Mouse (Mus musculus): Measurements from ENCODE around the gene Olr1. TPM values are rescaled to one million over a fixed set of nuclear protein-coding genes. Genes with fewer than 3 reads are reported as not detected.

Olr1 gene
- total and polyA plus RNA-seq, 2 experiments from 2014 or later: 0.09 TPM; not detected in 1

DNA sequence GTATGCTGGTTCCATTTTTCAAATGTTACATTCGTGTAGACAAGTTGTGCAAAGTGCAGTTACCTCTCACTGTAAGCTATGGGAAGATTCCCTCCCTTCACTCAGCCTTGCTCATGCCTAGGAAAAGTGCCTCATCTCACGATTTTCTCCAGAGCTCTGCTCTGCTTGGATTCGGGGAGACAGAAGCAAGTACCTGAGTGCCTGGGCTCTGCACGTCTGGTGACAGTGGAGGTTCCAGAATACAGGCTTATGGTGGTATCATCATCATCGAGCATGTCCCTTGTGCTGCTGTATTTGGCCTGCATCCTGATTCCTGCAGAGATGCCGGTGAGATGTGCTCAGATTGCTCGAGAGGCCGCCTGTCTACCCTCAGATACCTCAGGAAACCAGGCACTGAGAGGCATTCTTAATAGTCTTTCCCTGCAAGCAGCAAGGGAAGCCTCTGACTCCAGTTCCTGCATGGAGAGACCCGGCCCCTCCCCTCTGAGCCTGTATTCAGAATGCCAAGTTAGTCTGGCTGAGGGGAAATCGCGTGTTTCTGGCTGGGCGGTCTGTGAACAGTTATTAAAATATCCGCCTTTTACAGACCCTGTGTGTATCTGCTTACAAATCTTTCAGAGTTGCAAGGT lies 55.4 kb downstream of the Olr1 start, which contains the start of gene Clec1a:
Gene Clec1a (minus strand): TSS at position 590 of the 629 bp plus-strand sequence.
- Histone ChIP-seq H3K9ac (replicated peaks; ENCODE audit: low read length) (peak within 1 kb of the TSS; percentile 4; the same call in 1 of the 2 replicates), H3K9me3 (ENCODE audit: low read length) (no peaks in the 10 kb centered on the region), H3K27ac (peak within 1 kb of the TSS; percentile 36; the same call in 1 of the 2 replicates), H3K36me3 (ENCODE audit: insufficient read depth, low read length) (no peaks in the 10 kb centered on the region), H3K4me1 (ENCODE audit: insufficient read depth, low read length) (no peaks in the 10 kb centered on the region), H3K27me3 (ENCODE audit: insufficient read depth, low read length) (no peaks in the 10 kb centered on the region), H3K4me2 (ENCODE audit: low read depth, low read length) (peak within 1 kb of the TSS; percentile 29; the same call in 1 of the 2 replicates), H3K4me3 (ENCODE audit: low read length) (no peak within 1 kb of the TSS)
- ATAC-seq (peak; percentile 70; the same call in 1 of the 2 replicates), DNase-seq (ENCODE audit: low spot score) (peak; percentile 40)
- no peak for TF ChIP-seq CTCF (IDR thresholded peaks at IDR 0.05; ENCODE audit: low read depth)
- 37% methylated on average over 13 of the region's 13 CpGs for WGBS

DNA sequence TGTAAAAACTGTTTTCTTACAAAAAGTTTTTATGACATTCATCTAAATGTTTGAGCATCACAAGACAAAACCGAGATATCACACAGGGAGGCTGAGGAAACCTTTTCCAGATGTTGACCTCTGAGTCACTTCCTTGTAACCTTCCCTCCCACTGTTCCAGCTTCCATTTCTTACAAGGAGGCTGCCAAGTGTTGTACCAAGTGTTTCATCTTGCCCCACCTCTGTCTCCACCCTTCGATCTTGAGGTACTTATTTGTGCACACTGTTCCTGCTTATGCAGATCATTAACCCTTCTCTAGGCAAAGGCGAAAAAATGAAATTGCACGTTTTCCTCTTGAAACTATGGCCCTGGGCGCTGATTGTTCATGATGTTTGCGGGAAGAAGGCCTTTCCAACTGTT lies 57.2 kb downstream of the Olr1 start:
- Histone ChIP-seq H3K36me3 (ENCODE audit: insufficient read depth, low read length) (no peaks in the 10 kb centered on the region), H3K9ac (replicated peaks; ENCODE audit: low read length) (no peak overlapping the region), H3K9me3 (ENCODE audit: low read length) (no peaks in the 10 kb centered on the region), H3K4me3 (ENCODE audit: low read length) (no peak overlapping the region), H3K4me2 (ENCODE audit: low read depth, low read length) (no peak overlapping the region), H3K27ac (no peak overlapping the region), H3K4me1 (ENCODE audit: insufficient read depth, low read length) (no peaks in the 10 kb centered on the region), H3K27me3 (ENCODE audit: insufficient read depth, low read length) (no peaks in the 10 kb centered on the region)
- DNase-seq (ENCODE audit: low spot score) (no peak), ATAC-seq (no peak)
- 86% methylated on average over 6 of the region's 6 CpGs for WGBS
- TF ChIP-seq CTCF (IDR thresholded peaks at IDR 0.05; ENCODE audit: low read depth): no peak

DNA sequence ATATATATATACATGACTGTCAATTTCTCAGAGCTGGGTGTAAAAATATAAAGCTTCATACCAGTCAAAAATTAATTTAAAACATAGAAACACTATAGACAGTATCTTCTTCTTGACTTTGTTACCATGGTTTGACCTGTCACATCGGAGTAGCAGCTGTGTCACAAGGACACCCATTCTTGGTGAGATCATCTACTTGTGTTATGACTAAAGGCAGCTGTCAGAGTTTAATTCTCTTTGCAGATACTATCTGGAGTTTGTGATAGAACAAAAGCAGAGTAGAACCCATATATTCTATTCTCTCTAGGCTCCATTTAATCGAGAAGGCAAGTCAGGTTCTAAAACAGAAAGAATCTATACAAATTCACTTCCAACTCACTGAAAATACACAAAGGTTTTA lies 68.9 kb downstream of the Olr1 start:
- no peak for TF ChIP-seq CTCF (IDR thresholded peaks at IDR 0.05; ENCODE audit: low read depth)
- H3K4me2 ChIP-seq (ENCODE audit: low read depth, low read length): no peak overlapping the region
- ATAC-seq (no peak), DNase-seq (ENCODE audit: low spot score) (no peak)
- no peak overlapping the region for H3K9ac ChIP-seq (replicated peaks; ENCODE audit: low read length)
- no peaks in the 10 kb centered on the region for H3K9me3 ChIP-seq (ENCODE audit: low read length)
- no peaks in the 10 kb centered on the region for H3K27me3 ChIP-seq (ENCODE audit: insufficient read depth, low read length)
- H3K4me3 ChIP-seq (ENCODE audit: low read length): no peak overlapping the region
- 87% methylated on average over 2 of the region's 2 CpGs for WGBS
- no peaks in the 10 kb centered on the region for H3K4me1 ChIP-seq (ENCODE audit: insufficient read depth, low read length)
- no peaks in the 10 kb centered on the region for H3K36me3 ChIP-seq (ENCODE audit: insufficient read depth, low read length)
- H3K27ac ChIP-seq: no peak overlapping the region

DNA sequence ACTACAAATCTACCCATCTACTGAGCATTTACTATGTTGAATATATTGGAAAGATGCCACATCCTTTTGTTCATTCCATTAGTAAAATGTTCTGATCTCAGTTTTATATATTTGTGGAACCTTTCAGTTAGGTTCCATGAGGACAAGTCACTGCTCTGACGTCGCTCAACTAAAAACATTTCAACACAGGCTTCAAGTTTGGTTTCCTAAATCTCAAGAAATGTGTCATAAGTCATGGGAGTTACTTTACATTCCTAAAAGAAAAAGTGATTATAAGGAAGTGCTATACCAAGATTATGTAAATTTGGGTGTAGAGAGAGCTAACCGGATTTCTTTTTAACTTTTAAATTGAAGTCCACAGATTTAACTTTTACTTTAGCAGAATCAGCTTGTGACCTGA lies 70.9 kb downstream of the Olr1 start:
- H3K36me3 ChIP-seq (ENCODE audit: insufficient read depth, low read length): no peaks in the 10 kb centered on the region
- H3K4me3 ChIP-seq (ENCODE audit: low read length): no peak overlapping the region
- no peaks in the 10 kb centered on the region for H3K27me3 ChIP-seq (ENCODE audit: insufficient read depth, low read length)
- no peaks in the 10 kb centered on the region for H3K9me3 ChIP-seq (ENCODE audit: low read length)
- H3K27ac ChIP-seq: no peak overlapping the region
- 90% methylated on average over 3 of the region's 3 CpGs for WGBS
- DNase-seq (ENCODE audit: low spot score): no peak
- no peak for TF ChIP-seq CTCF (IDR thresholded peaks at IDR 0.05; ENCODE audit: low read depth)
- no peak overlapping the region for H3K4me2 ChIP-seq (ENCODE audit: low read depth, low read length)
- no peak overlapping the region for H3K9ac ChIP-seq (replicated peaks; ENCODE audit: low read length)
- no peaks in the 10 kb centered on the region for H3K4me1 ChIP-seq (ENCODE audit: insufficient read depth, low read length)
- no peak for ATAC-seq

Other genes with a start within 250 kb of the Olr1 start
- not detected in 2 replicates for gene Cd69, start 231.7 kb downstream of the Olr1 start, total RNA-seq (2014; rRNA removed)
- not detected in 2 replicates for gene Cd69, start 231.7 kb downstream of the Olr1 start, polyA plus RNA-seq (2015; fragmentation: Nextera tagmentation; extraction: Ambion mirVana)
- gene 4922502D21Rik, start 175.4 kb downstream of the Olr1 start, total RNA-seq (2014; rRNA removed): not detected in 2 replicates
- gene 4922502D21Rik, start 175.4 kb downstream of the Olr1 start, polyA plus RNA-seq (2015; fragmentation: Nextera tagmentation; extraction: Ambion mirVana): not detected in 2 replicates
- gene Clec12a, start 164.5 kb downstream of the Olr1 start, total RNA-seq (2014; rRNA removed): not detected in 2 replicates
- 0.33 and 0.52 TPM in 2 replicates for gene Clec12a, start 164.5 kb downstream of the Olr1 start, polyA plus RNA-seq (2015; fragmentation: Nextera tagmentation; extraction: Ambion mirVana)
- 0.29 and 0.42 TPM in 2 replicates for gene Clec12b, start 121.3 kb downstream of the Olr1 start, total RNA-seq (2014; rRNA removed)
- 0.49 TPM in 2 replicates for gene Clec12b, start 121.3 kb downstream of the Olr1 start, polyA plus RNA-seq (2015; fragmentation: Nextera tagmentation; extraction: Ambion mirVana)
- under 0.01 TPM in 1 of 2 replicates, not detected in the other for gene Clec1b, start 109.9 kb downstream of the Olr1 start, total RNA-seq (2014; rRNA removed)
- gene Clec1b, start 109.9 kb downstream of the Olr1 start, polyA plus RNA-seq (2015; fragmentation: Nextera tagmentation; extraction: Ambion mirVana): 0.38 and 0.47 TPM in 2 replicates
- gene Clec9a, start 98.3 kb downstream of the Olr1 start, total RNA-seq (2014; rRNA removed): not detected in 2 replicates
- gene Clec9a, start 98.3 kb downstream of the Olr1 start, polyA plus RNA-seq (2015; fragmentation: Nextera tagmentation; extraction: Ambion mirVana): 0.04 and 0.14 TPM in 2 replicates
- gene Clec1a, start 55.2 kb downstream of the Olr1 start, total RNA-seq (2014; rRNA removed): 0.86 and 5.2 TPM in 2 replicates
- gene Clec1a, start 55.2 kb downstream of the Olr1 start, polyA plus RNA-seq (2015; fragmentation: Nextera tagmentation; extraction: Ambion mirVana): 2.4 and 3.4 TPM in 2 replicates
- 0.05 TPM in 1 of 2 replicates, not detected in the other for gene Tmem52b, start 5.4 kb upstream of the Olr1 start, total RNA-seq (2014; rRNA removed)
- not detected in 2 replicates for gene Tmem52b, start 5.4 kb upstream of the Olr1 start, polyA plus RNA-seq (2015; fragmentation: Nextera tagmentation; extraction: Ambion mirVana)
- gene Gabarapl1, start 26.0 kb upstream of the Olr1 start, total RNA-seq (2014; rRNA removed): 272 and 286 TPM in 2 replicates
- 272 and 274 TPM in 2 replicates for gene Gabarapl1, start 26.0 kb upstream of the Olr1 start, polyA plus RNA-seq (2015; fragmentation: Nextera tagmentation; extraction: Ambion mirVana)
- gene Klre1, start 70.7 kb upstream of the Olr1 start, total RNA-seq (2014; rRNA removed): not detected in 2 replicates
- gene Klre1, start 70.7 kb upstream of the Olr1 start, polyA plus RNA-seq (2015; fragmentation: Nextera tagmentation; extraction: Ambion mirVana): 0.21 TPM in 1 of 2 replicates, not detected in the other
- gene Klrd1, start 84.6 kb upstream of the Olr1 start, total RNA-seq (2014; rRNA removed): not detected in 2 replicates
- gene Klrd1, start 84.6 kb upstream of the Olr1 start, polyA plus RNA-seq (2015; fragmentation: Nextera tagmentation; extraction: Ambion mirVana): not detected in 2 replicates
- gene Klrk1, start 116.7 kb upstream of the Olr1 start, total RNA-seq (2014; rRNA removed): not detected in 2 replicates
- 0.05 and 0.13 TPM in 2 replicates for gene Klrk1, start 116.7 kb upstream of the Olr1 start, polyA plus RNA-seq (2015; fragmentation: Nextera tagmentation; extraction: Ambion mirVana)
- gene Klrc3, start 136.2 kb upstream of the Olr1 start, total RNA-seq (2014; rRNA removed): not detected in 2 replicates
- gene Klrc3, start 136.2 kb upstream of the Olr1 start, polyA plus RNA-seq (2015; fragmentation: Nextera tagmentation; extraction: Ambion mirVana): not detected in 2 replicates
- not detected in 2 replicates for gene Klrc2, start 153.5 kb upstream of the Olr1 start, total RNA-seq (2014; rRNA removed)
- gene Klrc2, start 153.5 kb upstream of the Olr1 start, polyA plus RNA-seq (2015; fragmentation: Nextera tagmentation; extraction: Ambion mirVana): not detected in 2 replicates
- not detected in 2 replicates for gene Klrc1, start 171.8 kb upstream of the Olr1 start, total RNA-seq (2014; rRNA removed)
- not detected in 2 replicates for gene Klrc1, start 171.8 kb upstream of the Olr1 start, polyA plus RNA-seq (2015; fragmentation: Nextera tagmentation; extraction: Ambion mirVana)
- 1.1 TPM in 1 of 2 replicates, not detected in the other for gene Klri1, start 210.0 kb upstream of the Olr1 start, total RNA-seq (2014; rRNA removed)
- 0.35 and 0.44 TPM in 2 replicates for gene Klri1, start 210.0 kb upstream of the Olr1 start, polyA plus RNA-seq (2015; fragmentation: Nextera tagmentation; extraction: Ambion mirVana)
- not detected in 2 replicates for gene Klri2, start 233.3 kb upstream of the Olr1 start, total RNA-seq (2014; rRNA removed)
- gene Klri2, start 233.3 kb upstream of the Olr1 start, polyA plus RNA-seq (2015; fragmentation: Nextera tagmentation; extraction: Ambion mirVana): not detected in 2 replicates